Mouse (Mus musculus): ENCODE data around the gene Zcrb1.
"Not testable (repeated sequence)": the region's sequence is repeated elsewhere in the genome, so short reads cannot be mapped to it uniquely, and the experiment has no call there.

DNA sequence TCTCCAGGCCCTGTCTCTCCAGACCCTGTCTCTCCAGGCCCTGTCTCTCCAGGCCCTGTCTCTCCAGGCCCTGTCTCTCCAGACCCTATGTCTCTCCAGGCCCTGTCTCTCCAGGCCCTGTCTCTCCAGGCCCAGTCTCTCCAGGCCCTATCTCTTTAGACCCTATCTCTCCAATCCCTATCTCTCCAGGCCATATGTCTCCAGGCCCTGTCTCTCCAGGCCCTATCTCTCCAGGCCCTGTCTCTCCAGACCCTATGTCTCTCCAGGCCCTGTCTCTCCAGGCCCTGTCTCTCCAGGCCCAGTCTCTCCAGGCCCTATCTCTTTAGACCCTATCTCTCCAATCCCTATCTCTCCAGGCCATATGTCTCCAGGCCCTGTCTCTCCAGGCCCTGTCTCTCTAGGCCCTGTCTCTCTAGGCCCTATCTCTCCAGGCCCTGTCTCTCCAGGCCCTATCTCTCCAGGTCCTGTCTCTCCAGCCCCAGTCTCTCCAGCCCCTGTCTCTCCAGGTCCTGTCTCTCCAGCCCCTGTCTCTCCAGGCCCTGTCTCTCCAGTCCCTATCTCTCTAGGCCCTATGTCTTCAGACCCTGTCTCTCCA is 25.5 kb downstream of the Zcrb1 start:
- TF ChIP-seq CTCF (IDR thresholded peaks at IDR 0.05; ENCODE audit: low read depth, low read length); TAL1 (conservative IDR thresholded peaks at IDR 0.05; ENCODE audit: low read depth, low read length); POLR2AphosphoS5 (IDR thresholded peaks at IDR 0.05; ENCODE audit: insufficient replicate concordance, low read depth, low read length): not testable (repeated sequence)

Data from G1E (cell line).